Mouse (Mus musculus): Measurements from ENCODE around the gene Espnl. TPM values are rescaled to one million over a fixed set of nuclear protein-coding genes. Genes with fewer than 3 reads are reported as not detected.

Gene Espnl
- total RNA-seq, 2 experiments from 2014 or later, result 0.07 to 0.10 TPM

- DNase-seq, result peak; percentile 81 to 90
Measured at GRCm38 (mm10) chr1:91380453-91381090, 58.7 kb downstream of the Espnl start.

GRCm38 (mm10) chr1:91381091-91381471 lies 59.2 kb downstream of the Espnl start:
- no peak for DNase-seq

- no peak for DNase-seq
Measured at GRCm38 (mm10) chr1:91390369-91390768, 68.5 kb downstream of the Espnl start.

- peak; percentile 25 to 28 for DNase-seq
Measured at GRCm38 (mm10) chr1:91397927-91398259, 76.0 kb downstream of the Espnl start.

Other genes starting within 250 kb of the Espnl start
- gene Rbm44, start 177.0 kb upstream of the Espnl start, total RNA-seq (2021), result not detected
- gene Ramp1, start 142.3 kb upstream of the Espnl start, total RNA-seq (2021), result 1 to 10 TPM; 6.1 to 6.3 TPM
- 10 to 100 TPM; 72.8 to 94.6 TPM for gene Ube2f, start 71.8 kb upstream of the Espnl start, total RNA-seq (2021)
- 10 to 100 TPM; 21.2 to 23.6 TPM for gene Scly, start 23.7 kb upstream of the Espnl start, total RNA-seq (2021)
- gene Klhl30, start 28.9 kb downstream of the Espnl start, total RNA-seq (2021), result under 1 TPM; 0.89 to 0.96 TPM
- gene Erfe, start 44.4 kb downstream of the Espnl start, total RNA-seq (2021), result 10 to 100 TPM in 1 of 2 experiments, 1 to 10 TPM in 1; 3.8 to 42.2 TPM
- 100 to 1,000 TPM in 1 of 2 experiments, 10 to 100 TPM in 1; 97.0 to 132 TPM for gene Ilkap, start 76.7 kb downstream of the Espnl start, total RNA-seq (2021)
- 100 to 1,000 TPM; 274 to 679 TPM for gene Hes6, start 92.0 kb downstream of the Espnl start, total RNA-seq (2021)
- gene Per2, start 137.2 kb downstream of the Espnl start, total RNA-seq (2021), result 10 to 100 TPM; 37.1 to 84.7 TPM
- 10 to 100 TPM; 11.2 to 16.9 TPM for gene Traf3ip1, start 172.6 kb downstream of the Espnl start, total RNA-seq (2021)
- gene Asb1, start 218.5 kb downstream of the Espnl start, total RNA-seq (2021), result 10 to 100 TPM; 22.4 to 25.9 TPM

Measured in adrenal gland, postnatal 36 days (tissue).